Mouse (Mus musculus): ENCODE results near the gene Gtf2h3. TPM values are rescaled to one million over a fixed set of nuclear protein-coding genes. Genes with fewer than 3 reads are reported as not detected.

Gene Gtf2h3
- total and polyA plus RNA-seq, 3 experiments, result 51.9 to 84.9 (median 58.2) TPM

GRCm38 (mm10) chr5:124538813-124539792 is 39.8 kb upstream of the Gtf2h3 start (continued):
- TF ChIP-seq TBP (conservative IDR thresholded peaks at IDR 0.05; ENCODE audit: low read depth, low read length) (peak; percentile 72), MEF2A (IDR thresholded peaks at IDR 0.05; ENCODE audit: borderline replicate concordance, low read depth, low read length) (no peak), MAFK (IDR thresholded peaks at IDR 0.05; ENCODE audit: insufficient replicate concordance, low read length) (no peak), MYC (IDR thresholded peaks at IDR 0.05; ENCODE audit: low read depth, low read length) (no peak), NELFE (IDR thresholded peaks at IDR 0.05; ENCODE audit: low read depth, low read length) (no peak), E2F4 (IDR thresholded peaks at IDR 0.05; ENCODE audit: insufficient replicate concordance, low read depth, low read length) (no peak), ZNF384 (IDR thresholded peaks at IDR 0.05; ENCODE audit: low read depth, low read length) (peak; percentile 38; the same call in 1 of the 2 replicates), ELF1 (IDR thresholded peaks at IDR 0.05; ENCODE audit: low read depth, low read length) (peak; percentile 9; the same call in 1 of the 2 replicates), USF1 (IDR thresholded peaks at IDR 0.05; ENCODE audit: low read depth, low read length) (no peak), NRF1 (IDR thresholded peaks at IDR 0.05; ENCODE audit: low read depth, low read length) (no peak), POLR2A (IDR thresholded peaks at IDR 0.05; ENCODE audit: low read depth, low read length) (no peak), UBTF (IDR thresholded peaks at IDR 0.05; ENCODE audit: low read depth, low read length) (no peak), HCFC1 (IDR thresholded peaks at IDR 0.05; ENCODE audit: low read depth, low read length) (no peak), JUN (IDR thresholded peaks at IDR 0.05; ENCODE audit: insufficient read depth, low read depth, low read length) (no peak), ETS1 (conservative IDR thresholded peaks at IDR 0.05; ENCODE audit: low read depth, low read length) (no peak), PAX5 (IDR thresholded peaks at IDR 0.05; ENCODE audit: low read length) (no peak), EP300 (IDR thresholded peaks at IDR 0.05; ENCODE audit: low read length) (no peak)

GRCm38 (mm10) chr5:124539905-124540304 is 39.0 kb upstream of the Gtf2h3 start:
- no peak overlapping the region for H3K27ac ChIP-seq (ENCODE audit: insufficient read depth, low read depth)
- peaks cover 15 to 27% of the 10 kb centered on the region in 2 experiments for H3K36me3 ChIP-seq (replicated peaks in 1 of 2; ENCODE audit: control insufficient read depth in 1 of 2, insufficient read depth in 1 of 2, low read length in 1 of 2)
- H3K4me1 ChIP-seq (ENCODE audit: control insufficient read depth in 1 of 2, insufficient read depth in 2 of 2), result peaks cover 3 to 55% of the 10 kb centered on the region in 2 experiments; a peak in 3 of 4 replicates
- H3K4me2 ChIP-seq (ENCODE audit: insufficient read depth, low read depth, poor library complexity, severe bottlenecking), result peak overlapping the region; percentile 10; the same call in 1 of the 2 replicates
- peaks cover 41% of the 10 kb centered on the region for H3K79me2 ChIP-seq (replicated peaks; ENCODE audit: control insufficient read depth, extremely low read depth, insufficient read depth, poor library complexity, severe bottlenecking)
- H3K4me3 ChIP-seq (replicated peaks in 1 of 3; ENCODE audit: low read depth in 2 of 3, low read length in 2 of 3, poor library complexity in 1 of 3), result peak overlapping the region in 2 of 3 experiments; percentile 48 to 53
- in situ Hi-C loops (cut with MboI; ENCODE audit: low pct_ligation_motif_present, low pct_unique_long_range_greater_than_20kb, low sequenced_read_pairs), result no loop called here
- 0 out of 2 replicates have a peak overlapping the region, but pooled peaks have one; percentile 20 for H3K9ac ChIP-seq (ENCODE audit: insufficient read depth, low read depth)
- H3K9me3 ChIP-seq (replicated peaks; ENCODE audit: low read length), result no peaks in the 10 kb centered on the region
- dilution Hi-C loops (cut with MboI; ENCODE audit: extremely low pct_ligation_motif_present, extremely low pct_unique_long_range_greater_than_20kb, low sequenced_read_pairs), result no loop called here
- H3K27me3 ChIP-seq (replicated peaks), result no peaks in the 10 kb centered on the region
- no peak for TF ChIP-seq E2F4 (IDR thresholded peaks at IDR 0.05; ENCODE audit: insufficient replicate concordance, low read depth, low read length)
- no peak for TF ChIP-seq USF1 (IDR thresholded peaks at IDR 0.05; ENCODE audit: low read depth, low read length)
- no peak for TF ChIP-seq RAD21 (IDR thresholded peaks at IDR 0.05; ENCODE audit: low read depth, low read length)
- TF ChIP-seq CHD2 (IDR thresholded peaks at IDR 0.05; ENCODE audit: low read length), result no peak
- TF ChIP-seq NELFE (IDR thresholded peaks at IDR 0.05; ENCODE audit: low read depth, low read length), result no peak
- TF ChIP-seq MEF2A (IDR thresholded peaks at IDR 0.05; ENCODE audit: borderline replicate concordance, low read depth, low read length), result no peak
- TF ChIP-seq MYC (IDR thresholded peaks at IDR 0.05; ENCODE audit: low read depth, low read length), result no peak
- no peak for TF ChIP-seq KAT2A (IDR thresholded peaks at IDR 0.05; ENCODE audit: insufficient replicate concordance, low read length)
- TF ChIP-seq IRF4 (IDR thresholded peaks at IDR 0.05; ENCODE audit: low read depth, low read length), result no peak
- TF ChIP-seq MAZ (IDR thresholded peaks at IDR 0.05; ENCODE audit: low read depth, low read length), result no peak
- no peak for TF ChIP-seq MAX (IDR thresholded peaks at IDR 0.05; ENCODE audit: low read length)
- TF ChIP-seq ETS1 (conservative IDR thresholded peaks at IDR 0.05; ENCODE audit: low read depth, low read length), result no peak
- no peak for TF ChIP-seq EP300 (IDR thresholded peaks at IDR 0.05; ENCODE audit: low read length)
- no peak for TF ChIP-seq USF2 (conservative IDR thresholded peaks at IDR 0.05; ENCODE audit: low read depth, low read length)
- no peak for TF ChIP-seq ZNF384 (IDR thresholded peaks at IDR 0.05; ENCODE audit: low read depth, low read length)
- no peak for DNase-seq (ENCODE audit: extremely low read depth)

Data from CH12.LX (cell line).